Mouse (Mus musculus): ENCODE measurements at regions not wholly inside any gene's neighbourhood (a gene's known extent, or its start where the extent isn't known, plus 50 kb on each side); places are given as distances from the start of the nearest gene placed in this dataset.

DNA sequence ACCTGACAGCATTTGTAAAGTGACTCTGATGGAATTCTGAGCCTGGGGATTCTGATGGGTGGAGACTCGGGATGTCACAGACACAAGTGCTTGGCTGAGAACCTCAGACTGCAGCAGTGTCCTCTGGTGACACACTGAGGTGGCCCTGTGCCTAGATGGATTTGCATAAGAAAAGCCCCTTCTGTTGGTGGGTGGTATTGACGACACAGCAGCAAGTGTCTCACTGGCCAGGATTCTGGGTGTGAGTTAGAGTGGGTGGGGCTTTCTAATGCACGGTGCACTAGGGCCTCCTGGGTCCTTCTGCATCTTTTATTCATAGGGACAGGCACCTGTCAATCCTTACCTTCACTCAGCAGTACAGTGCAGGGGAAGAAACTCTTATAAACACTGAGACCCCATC, 100.9 kb upstream of the Kazn start:
- Histone ChIP-seq H3K4me3 (ENCODE audit: low read depth, low read length) (no peak overlapping the region), H3K36me3 (ENCODE audit: control insufficient read depth, insufficient read depth, low read length) (no peaks in the 10 kb centered on the region), H3K4me1 (ENCODE audit: control insufficient read depth, insufficient read depth, low read length) (peaks cover 28% of the 10 kb centered on the region), H3K27me3 (replicated peaks; ENCODE audit: control insufficient read depth, insufficient read depth, low read length) (no peaks in the 10 kb centered on the region), H3K9me3 (replicated peaks; ENCODE audit: control insufficient read depth, low read length) (no peaks in the 10 kb centered on the region), H3K9ac (ENCODE audit: low read length) (no peak overlapping the region), H3K4me2 (ENCODE audit: low read length) (no peak overlapping the region), H3K27ac (ENCODE audit: low read depth, low read length) (no peak overlapping the region)
- peak; percentile 74 for ATAC-seq
- DNase-seq (ENCODE audit: low spot score), result peak; percentile 83
- 5% methylated on average over 3 of the region's 3 CpGs for WGBS

DNA sequence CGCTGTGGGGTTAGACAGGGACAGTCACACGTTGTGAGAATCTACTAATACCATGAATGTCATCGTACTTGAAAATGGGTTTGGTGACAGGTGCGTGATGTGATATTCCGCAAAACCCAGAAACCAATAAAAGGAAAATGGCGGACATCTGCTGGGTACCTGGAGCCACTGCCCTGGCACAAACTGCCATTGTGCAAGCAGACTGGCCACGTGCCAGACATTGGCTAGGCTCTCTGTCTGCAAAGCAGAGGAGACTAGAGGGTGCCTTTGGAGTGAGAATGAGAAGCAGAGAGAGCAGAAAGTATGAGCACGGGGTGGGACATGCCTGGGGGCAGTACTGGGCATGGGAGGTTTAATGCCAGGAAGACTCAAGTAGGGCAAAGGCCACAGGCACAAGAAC, 98.5 kb upstream of the Kazn start:
- Histone ChIP-seq H3K27ac (ENCODE audit: low read depth, low read length) (no peak overlapping the region), H3K4me2 (ENCODE audit: low read length) (no peak overlapping the region), H3K36me3 (ENCODE audit: control insufficient read depth, insufficient read depth, low read length) (no peaks in the 10 kb centered on the region), H3K9me3 (replicated peaks; ENCODE audit: control insufficient read depth, low read length) (no peaks in the 10 kb centered on the region), H3K9ac (ENCODE audit: low read length) (no peak overlapping the region), H3K4me1 (ENCODE audit: control insufficient read depth, insufficient read depth, low read length) (peaks cover 22% of the 10 kb centered on the region), H3K4me3 (ENCODE audit: low read depth, low read length) (no peak overlapping the region), H3K27me3 (replicated peaks; ENCODE audit: control insufficient read depth, insufficient read depth, low read length) (no peaks in the 10 kb centered on the region)
- DNase-seq (ENCODE audit: low spot score) (peak; percentile 66), ATAC-seq (no peak)
- WGBS, result 70% methylated on average over 8 of the region's 8 CpGs

DNA sequence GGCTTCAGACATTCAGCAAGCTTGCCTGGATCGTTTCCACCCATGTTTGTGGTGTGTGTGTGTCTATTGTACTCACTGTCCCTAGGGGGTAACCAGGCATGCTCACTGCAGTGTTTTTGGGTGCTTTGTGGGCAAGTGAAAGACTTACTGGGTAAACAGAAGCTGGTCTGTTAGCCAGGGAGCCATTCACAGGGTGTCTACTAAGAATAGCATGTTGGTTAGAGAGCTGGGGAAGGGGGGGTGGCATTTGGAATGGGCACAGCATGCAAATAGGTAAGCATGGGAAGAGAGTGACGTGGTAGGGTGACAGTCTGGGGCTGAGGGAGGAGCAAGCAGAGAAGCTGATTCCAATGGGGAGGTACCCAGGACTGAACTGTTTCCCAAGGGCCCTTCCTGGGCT, 97.7 kb upstream of the Kazn start:
- H3K36me3 ChIP-seq (ENCODE audit: control insufficient read depth, insufficient read depth, low read length), result no peaks in the 10 kb centered on the region
- WGBS, result 27% methylated on average over 2 of the region's 2 CpGs
- DNase-seq (ENCODE audit: low spot score) (peak; percentile 50), ATAC-seq (peak; percentile 53)
- peaks cover 19% of the 10 kb centered on the region for H3K4me1 ChIP-seq (ENCODE audit: control insufficient read depth, insufficient read depth, low read length)
- no peak overlapping the region for H3K27ac ChIP-seq (ENCODE audit: low read depth, low read length)
- H3K27me3 ChIP-seq (replicated peaks; ENCODE audit: control insufficient read depth, insufficient read depth, low read length), result no peaks in the 10 kb centered on the region
- no peaks in the 10 kb centered on the region for H3K9me3 ChIP-seq (replicated peaks; ENCODE audit: control insufficient read depth, low read length)
- H3K4me3 ChIP-seq (ENCODE audit: low read depth, low read length), result no peak overlapping the region
- no peak overlapping the region for H3K9ac ChIP-seq (ENCODE audit: low read length)
- H3K4me2 ChIP-seq (ENCODE audit: low read length), result no peak overlapping the region

DNA sequence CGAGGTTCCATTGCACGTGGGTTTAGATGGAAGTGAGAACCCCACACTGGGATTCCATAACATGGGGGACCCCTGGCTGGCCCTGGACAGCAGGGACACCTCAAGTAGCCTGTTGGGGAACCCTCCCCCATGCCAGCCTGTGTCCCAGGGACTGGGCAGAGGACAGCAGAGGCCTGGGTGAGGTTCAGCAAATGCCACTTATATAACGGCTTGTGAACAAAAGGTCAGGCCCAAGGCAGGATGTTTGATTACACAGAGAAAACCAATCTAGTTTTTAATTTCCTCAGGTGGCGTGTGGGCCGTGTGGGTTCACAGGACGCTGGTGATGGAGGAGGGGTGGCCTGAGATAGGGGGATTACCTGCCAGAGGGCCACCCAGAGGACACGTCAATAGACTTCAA, 94.9 kb upstream of the Kazn start:
- Histone ChIP-seq H3K9ac (ENCODE audit: low read length) (no peak overlapping the region), H3K27ac (ENCODE audit: low read depth, low read length) (no peak overlapping the region), H3K4me3 (ENCODE audit: low read depth, low read length) (no peak overlapping the region), H3K9me3 (replicated peaks; ENCODE audit: control insufficient read depth, low read length) (no peaks in the 10 kb centered on the region; the same call in 1 of the 2 replicates), H3K36me3 (ENCODE audit: control insufficient read depth, insufficient read depth, low read length) (no peaks in the 10 kb centered on the region), H3K4me1 (ENCODE audit: control insufficient read depth, insufficient read depth, low read length) (peaks cover 3% of the 10 kb centered on the region; the same call in 1 of the 2 replicates), H3K4me2 (ENCODE audit: low read length) (no peak overlapping the region), H3K27me3 (replicated peaks; ENCODE audit: control insufficient read depth, insufficient read depth, low read length) (no peaks in the 10 kb centered on the region)
- ATAC-seq (no peak), DNase-seq (ENCODE audit: low spot score) (no peak)
- WGBS, result 90% methylated on average over 7 of the region's 7 CpGs

DNA sequence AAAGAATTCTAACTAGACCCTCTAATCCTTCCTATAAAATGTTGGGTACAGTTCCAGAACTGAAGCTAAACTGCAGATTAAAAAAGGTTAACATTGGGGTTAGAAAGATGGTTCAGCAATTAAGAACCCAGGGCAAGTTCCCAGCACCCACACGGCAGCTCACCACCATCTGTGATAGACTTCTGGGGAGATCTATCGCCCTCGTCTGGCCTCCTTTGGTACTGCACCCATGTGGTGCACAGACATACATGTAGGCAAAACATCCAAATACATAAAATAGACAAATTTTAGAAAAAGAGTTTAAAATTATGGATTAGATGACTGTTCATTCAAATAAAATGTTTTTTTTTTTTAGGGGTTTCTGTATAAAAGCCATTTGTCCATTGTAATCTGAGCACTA, 91.4 kb upstream of the Kazn start:
- WGBS, result 92% methylated on average over 3 of the region's 3 CpGs

DNA sequence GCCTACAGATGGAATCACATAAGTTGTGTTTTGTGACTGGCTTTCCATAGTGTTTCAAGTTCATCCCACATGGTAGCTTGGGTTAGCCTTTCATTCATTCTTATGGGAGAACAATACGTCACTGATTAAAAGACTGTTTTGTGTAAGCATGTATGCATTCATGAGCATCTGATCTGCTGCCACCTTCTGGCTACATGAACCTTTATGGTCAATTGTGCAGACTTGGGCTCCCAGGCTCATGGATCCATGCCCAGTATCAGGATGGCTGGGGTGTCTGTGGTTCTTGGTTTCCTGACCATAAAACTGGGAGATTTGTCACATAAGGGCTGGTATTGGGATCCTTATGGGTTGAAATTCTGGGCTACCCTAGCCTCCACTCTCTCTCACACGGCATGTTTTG, 90.4 kb upstream of the Kazn start:
- H3K27me3 ChIP-seq (replicated peaks; ENCODE audit: control insufficient read depth, insufficient read depth, low read length), result no peaks in the 10 kb centered on the region
- H3K27ac ChIP-seq (ENCODE audit: low read depth, low read length), result no peak overlapping the region
- WGBS, result 91% methylated on average over 2 of the region's 2 CpGs
- DNase-seq (ENCODE audit: low spot score) (no peak), ATAC-seq (no peak)
- H3K4me3 ChIP-seq (ENCODE audit: low read depth, low read length), result no peak overlapping the region
- H3K4me2 ChIP-seq (ENCODE audit: low read length), result no peak overlapping the region
- H3K9ac ChIP-seq (ENCODE audit: low read length), result no peak overlapping the region
- H3K4me1 ChIP-seq (ENCODE audit: control insufficient read depth, insufficient read depth, low read length), result no peaks in the 10 kb centered on the region
- no peaks in the 10 kb centered on the region; the same call in 1 of the 2 replicates for H3K9me3 ChIP-seq (replicated peaks; ENCODE audit: control insufficient read depth, low read length)
- no peaks in the 10 kb centered on the region for H3K36me3 ChIP-seq (ENCODE audit: control insufficient read depth, insufficient read depth, low read length)

More for the DNA sequence above, 91.4 kb upstream of the Kazn start:
- DNase-seq (ENCODE audit: low spot score) (no peak), ATAC-seq (no peak)
- Histone ChIP-seq H3K4me1 (ENCODE audit: control insufficient read depth, insufficient read depth, low read length) (no peaks in the 10 kb centered on the region), H3K36me3 (ENCODE audit: control insufficient read depth, insufficient read depth, low read length) (no peaks in the 10 kb centered on the region), H3K9ac (ENCODE audit: low read length) (no peak overlapping the region), H3K4me3 (ENCODE audit: low read depth, low read length) (no peak overlapping the region), H3K27me3 (replicated peaks; ENCODE audit: control insufficient read depth, insufficient read depth, low read length) (no peaks in the 10 kb centered on the region), H3K9me3 (replicated peaks; ENCODE audit: control insufficient read depth, low read length) (no peaks in the 10 kb centered on the region; the same call in 1 of the 2 replicates), H3K4me2 (ENCODE audit: low read length) (no peak overlapping the region), H3K27ac (ENCODE audit: low read depth, low read length) (no peak overlapping the region)

DNA sequence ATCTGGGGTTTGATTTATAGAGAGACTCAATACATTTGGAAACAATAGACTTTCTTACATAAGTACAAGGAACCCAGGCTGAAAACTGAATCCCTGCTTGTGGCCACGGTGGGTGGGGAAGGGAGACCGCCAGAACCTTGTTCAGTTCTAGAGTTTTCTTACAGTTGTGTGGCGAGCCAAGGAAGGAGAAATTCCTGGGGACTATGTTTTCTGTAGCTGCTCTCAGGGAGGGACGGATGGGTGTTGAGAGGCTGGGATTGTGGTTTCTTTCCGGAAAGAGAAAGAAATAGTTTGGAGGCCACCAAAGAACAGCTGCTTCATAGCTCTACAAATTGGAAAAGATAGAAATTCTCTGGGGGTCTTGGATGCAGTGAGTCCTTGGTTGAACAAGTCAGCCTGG, 87.3 kb upstream of the Kazn start:
- DNase-seq (ENCODE audit: low spot score) (no peak), ATAC-seq (no peak)
- H3K9ac ChIP-seq (ENCODE audit: low read length), result no peak overlapping the region
- 0 out of 2 replicates have a peak, but pooled peaks cover 2% of the 10 kb centered on the region for H3K36me3 ChIP-seq (ENCODE audit: control insufficient read depth, insufficient read depth, low read length)
- H3K27me3 ChIP-seq (replicated peaks; ENCODE audit: control insufficient read depth, insufficient read depth, low read length), result no peaks in the 10 kb centered on the region
- H3K4me2 ChIP-seq (ENCODE audit: low read length), result no peak overlapping the region
- no peaks in the 10 kb centered on the region; the same call in 1 of the 2 replicates for H3K9me3 ChIP-seq (replicated peaks; ENCODE audit: control insufficient read depth, low read length)
- no peak overlapping the region for H3K4me3 ChIP-seq (ENCODE audit: low read depth, low read length)
- WGBS, result 92% methylated on average over 5 of the region's 5 CpGs
- H3K4me1 ChIP-seq (ENCODE audit: control insufficient read depth, insufficient read depth, low read length), result peaks cover under 1% of the 10 kb centered on the region; the same call in 1 of the 2 replicates
- H3K27ac ChIP-seq (ENCODE audit: low read depth, low read length), result no peak overlapping the region

DNA sequence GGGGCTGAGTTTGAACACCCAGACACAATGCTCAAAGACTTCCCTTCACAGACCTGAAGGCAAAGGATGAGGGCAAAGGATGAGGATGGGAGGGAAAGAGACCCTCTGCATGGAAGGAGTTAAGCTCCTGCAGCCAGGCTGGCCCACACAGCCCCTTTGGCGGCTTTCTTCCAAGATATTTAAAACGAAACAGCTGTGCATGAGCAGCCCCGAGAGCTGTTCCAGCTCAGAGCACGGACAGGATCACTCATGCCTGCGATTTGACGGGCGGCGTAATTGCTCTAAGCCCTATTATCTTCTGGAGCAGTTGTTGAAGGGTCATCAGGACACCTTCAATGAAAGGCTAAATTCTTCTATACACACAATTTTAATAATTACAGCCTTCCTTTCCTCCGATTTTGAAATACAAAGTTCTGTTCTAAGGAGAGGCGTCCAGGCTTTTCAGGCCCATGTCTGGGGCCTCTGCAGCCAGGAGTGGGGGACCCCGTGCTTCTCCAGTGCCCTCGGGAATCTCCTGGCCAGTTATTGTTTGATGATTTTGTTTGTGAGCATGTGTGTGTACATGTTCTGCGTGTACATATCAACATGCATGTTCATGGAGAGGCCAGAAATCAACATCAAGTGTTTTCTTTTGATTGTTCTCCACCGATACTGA, 82.1 kb upstream of the Kazn start:
- Histone ChIP-seq H3K9ac (ENCODE audit: low read length) (no peak overlapping the region), H3K4me1 (ENCODE audit: control insufficient read depth, insufficient read depth, low read length) (peaks cover 6% of the 10 kb centered on the region; the same call in 1 of the 2 replicates), H3K9me3 (replicated peaks; ENCODE audit: control insufficient read depth, low read length) (no peaks in the 10 kb centered on the region), H3K36me3 (ENCODE audit: control insufficient read depth, insufficient read depth, low read length) (0 out of 2 replicates have a peak, but pooled peaks cover 2% of the 10 kb centered on the region), H3K27me3 (replicated peaks; ENCODE audit: control insufficient read depth, insufficient read depth, low read length) (no peaks in the 10 kb centered on the region), H3K4me2 (ENCODE audit: low read length) (no peak overlapping the region), H3K4me3 (ENCODE audit: low read depth, low read length) (no peak overlapping the region), H3K27ac (ENCODE audit: low read depth, low read length) (0 out of 2 replicates have a peak overlapping the region, but pooled peaks have one; percentile 30)
- DNase-seq (ENCODE audit: low spot score), result peak; percentile 70
- ATAC-seq, result peak; percentile 73; the same call in 1 of the 2 replicates
- WGBS, result 28% methylated on average over 14 of the region's 14 CpGs

DNA sequence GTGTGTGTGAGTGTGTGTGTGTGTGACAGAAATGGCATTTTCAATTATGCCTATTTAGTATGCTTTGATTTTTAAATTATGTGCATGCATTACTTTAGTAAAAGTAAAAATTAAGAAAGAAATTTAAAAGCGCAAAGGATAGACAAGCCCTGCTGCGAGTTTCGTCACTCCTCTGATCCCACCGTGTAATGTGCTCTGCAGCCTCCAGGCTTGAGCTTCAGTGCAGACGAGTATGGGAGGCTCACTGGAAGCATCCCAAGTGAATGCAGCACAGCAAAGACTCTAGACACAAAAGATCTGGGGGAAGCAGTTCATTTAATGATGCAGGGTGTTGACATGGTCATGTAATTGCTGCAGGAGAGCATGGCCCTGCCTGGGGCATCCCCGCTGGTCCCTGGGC, 71.1 kb upstream of the Kazn start:
- H3K9me3 ChIP-seq (replicated peaks; ENCODE audit: control insufficient read depth, low read length), result 0 out of 2 replicates have a peak, but pooled peaks cover 4% of the 10 kb centered on the region
- no peak overlapping the region for H3K27ac ChIP-seq (ENCODE audit: low read depth, low read length)
- no peaks in the 10 kb centered on the region for H3K36me3 ChIP-seq (ENCODE audit: control insufficient read depth, insufficient read depth, low read length)
- H3K4me1 ChIP-seq (ENCODE audit: control insufficient read depth, insufficient read depth, low read length), result no peaks in the 10 kb centered on the region
- no peak for ATAC-seq
- no peak for DNase-seq (ENCODE audit: low spot score)
- no peak overlapping the region for H3K4me3 ChIP-seq (ENCODE audit: low read depth, low read length)
- 77% methylated on average over 6 of the region's 6 CpGs for WGBS
- no peaks in the 10 kb centered on the region for H3K27me3 ChIP-seq (replicated peaks; ENCODE audit: control insufficient read depth, insufficient read depth, low read length)
- H3K9ac ChIP-seq (ENCODE audit: low read length), result no peak overlapping the region
- no peak overlapping the region for H3K4me2 ChIP-seq (ENCODE audit: low read length)

All from forebrain, embryonic 14.5 days (tissue).